Mouse (Mus musculus): ENCODE measurements around the gene Tmem256. TPM values are rescaled to one million over a fixed set of nuclear protein-coding genes. Genes with fewer than 3 reads are reported as not detected.

The Tmem256 gene
- total and polyA plus RNA-seq, 2 experiments from 2014 or later = 117 to 350 TPM

GRCm38 (mm10) chr11:69803328-69803727, 35.0 kb upstream of the Tmem256 start:
- ATAC-seq = no peak
- DNase-seq = no peak

GRCm38 (mm10) chr11:69803786-69804651, 34.3 kb upstream of the Tmem256 start:
- peak overlapping the region; percentile 48 for H3K4me3 ChIP-seq (ENCODE audit: low read depth, low read length)
- peak overlapping the region; percentile 97 for H3K4me2 ChIP-seq (ENCODE audit: low read depth)
- no peaks in the 10 kb centered on the region for H3K36me3 ChIP-seq (ENCODE audit: insufficient read depth)
- ATAC-seq (peak; percentile 30), DNase-seq (peak; percentile 73)
- peak overlapping the region; percentile 55 for H3K9ac ChIP-seq
- WGBS = 3% methylated on average over 60 of the region's 60 CpGs
- peaks cover 21% of the 10 kb centered on the region; the same call in 1 of the 2 replicates for H3K4me1 ChIP-seq (ENCODE audit: insufficient read depth)
- TF ChIP-seq CTCF (IDR thresholded peaks at IDR 0.05; ENCODE audit: low read depth) = peak; percentile 79
- H3K27ac ChIP-seq (ENCODE audit: low read depth, low read length) = 0 out of 2 replicates have a peak overlapping the region, but pooled peaks have one; percentile 21
- no peaks in the 10 kb centered on the region for H3K9me3 ChIP-seq (ENCODE audit: low read length)
- peaks cover 22% of the 10 kb centered on the region for H3K27me3 ChIP-seq (ENCODE audit: insufficient read depth, low read length)

More at GRCm38 (mm10) chr11:69803328-69803727, 35.0 kb upstream of the Tmem256 start:
- TF ChIP-seq CTCF (IDR thresholded peaks at IDR 0.05; ENCODE audit: low read depth) = no peak
- Histone ChIP-seq H3K4me3 (ENCODE audit: low read depth, low read length) (peak overlapping the region; percentile 48), H3K36me3 (ENCODE audit: insufficient read depth) (no peaks in the 10 kb centered on the region), H3K4me1 (ENCODE audit: insufficient read depth) (peaks cover 21% of the 10 kb centered on the region; the same call in 1 of the 2 replicates), H3K9me3 (ENCODE audit: low read length) (no peaks in the 10 kb centered on the region), H3K27me3 (ENCODE audit: insufficient read depth, low read length) (peaks cover 22% of the 10 kb centered on the region), H3K4me2 (ENCODE audit: low read depth) (peak overlapping the region; percentile 97), H3K9ac (peak overlapping the region; percentile 55), H3K27ac (ENCODE audit: low read depth, low read length) (peak overlapping the region; percentile 78)
- 2% methylated on average over 12 of the region's 12 CpGs for WGBS

GRCm38 (mm10) chr11:69804652-69804940, 33.7 kb upstream of the Tmem256 start:
- ATAC-seq = no peak
- peak overlapping the region; percentile 48; the same call in 1 of the 2 replicates for H3K4me3 ChIP-seq (ENCODE audit: low read depth, low read length)

GRCm38 (mm10) chr11:69804972-69805909, 33.1 kb upstream of the Tmem256 start, which contains the start of gene Tmem102:
Tmem102 (minus strand) TSS chr11:69805624.
- Histone ChIP-seq H3K9ac (no peak within 1 kb of the TSS), H3K36me3 (ENCODE audit: insufficient read depth) (no peaks in the 10 kb centered on the region), H3K4me1 (ENCODE audit: insufficient read depth) (peaks cover 18% of the 10 kb centered on the region; the same call in 1 of the 2 replicates), H3K27ac (ENCODE audit: low read depth, low read length) (no peak within 1 kb of the TSS), H3K4me3 (ENCODE audit: low read depth, low read length) (peak within 1 kb of the TSS; percentile 48; the same call in 1 of the 2 replicates), H3K9me3 (ENCODE audit: low read length) (no peaks in the 10 kb centered on the region), H3K4me2 (ENCODE audit: low read depth) (peak within 1 kb of the TSS; percentile 97; the same call in 1 of the 2 replicates), H3K27me3 (ENCODE audit: insufficient read depth, low read length) (peaks cover 22% of the 10 kb centered on the region)
- no peak for TF ChIP-seq CTCF (IDR thresholded peaks at IDR 0.05; ENCODE audit: low read depth)
- no peak for ATAC-seq
- 10% methylated on average over 29 of the region's 29 CpGs for WGBS
- DNase-seq = no peak

More at GRCm38 (mm10) chr11:69804652-69804940, 33.7 kb upstream of the Tmem256 start:
- Histone ChIP-seq H3K4me2 (ENCODE audit: low read depth) (no peak overlapping the region), H3K27ac (ENCODE audit: low read depth, low read length) (no peak overlapping the region), H3K4me1 (ENCODE audit: insufficient read depth) (peaks cover 18% of the 10 kb centered on the region; the same call in 1 of the 2 replicates), H3K9ac (no peak overlapping the region), H3K27me3 (ENCODE audit: insufficient read depth, low read length) (peaks cover 22% of the 10 kb centered on the region), H3K36me3 (ENCODE audit: insufficient read depth) (no peaks in the 10 kb centered on the region), H3K9me3 (ENCODE audit: low read length) (no peaks in the 10 kb centered on the region)
- WGBS = 5% methylated on average over 12 of the region's 12 CpGs
- no peak for DNase-seq
- TF ChIP-seq CTCF (IDR thresholded peaks at IDR 0.05; ENCODE audit: low read depth) = no peak

GRCm38 (mm10) chr11:69806378-69806777, 31.9 kb upstream of the Tmem256 start:
- DNase-seq (no peak), ATAC-seq (no peak)
- Histone ChIP-seq H3K27me3 (ENCODE audit: insufficient read depth, low read length) (peaks cover 22% of the 10 kb centered on the region), H3K4me3 (ENCODE audit: low read depth, low read length) (no peak overlapping the region), H3K4me1 (ENCODE audit: insufficient read depth) (peaks cover 18% of the 10 kb centered on the region; the same call in 1 of the 2 replicates), H3K9ac (no peak overlapping the region), H3K9me3 (ENCODE audit: low read length) (no peaks in the 10 kb centered on the region), H3K27ac (ENCODE audit: low read depth, low read length) (no peak overlapping the region), H3K36me3 (ENCODE audit: insufficient read depth) (no peaks in the 10 kb centered on the region), H3K4me2 (ENCODE audit: low read depth) (no peak overlapping the region)
- 0 out of 2 replicates have a peak, but pooled peaks have one; percentile 17 for TF ChIP-seq CTCF (IDR thresholded peaks at IDR 0.05; ENCODE audit: low read depth)
- 86% methylated on average over 4 of the region's 4 CpGs for WGBS

- no peak overlapping the region for H3K27ac ChIP-seq (ENCODE audit: low read depth, low read length)
- H3K4me2 ChIP-seq (ENCODE audit: low read depth) = no peak overlapping the region
- WGBS = 91% methylated on average over 2 of the region's 2 CpGs
- H3K36me3 ChIP-seq (ENCODE audit: insufficient read depth) = no peaks in the 10 kb centered on the region
- peaks cover 18% of the 10 kb centered on the region; the same call in 1 of the 2 replicates for H3K4me1 ChIP-seq (ENCODE audit: insufficient read depth)
- no peak overlapping the region for H3K4me3 ChIP-seq (ENCODE audit: low read depth, low read length)
- peaks cover 22% of the 10 kb centered on the region for H3K27me3 ChIP-seq (ENCODE audit: insufficient read depth, low read length)
- H3K9me3 ChIP-seq (ENCODE audit: low read length) = no peaks in the 10 kb centered on the region
- no peak overlapping the region for H3K9ac ChIP-seq
- TF ChIP-seq CTCF (IDR thresholded peaks at IDR 0.05; ENCODE audit: low read depth) = no peak
- ATAC-seq (no peak), DNase-seq (no peak)
These were observed 30.7 kb upstream of the Tmem256 start for GRCm38 (mm10) chr11:69807641-69808040.
